In genomic region chr2:11853210-11853973, GRCm38 (mm10) we compare ENCODE assay signal across 9 mouse cellular contexts.
DNase-seq lines count a peak whose midpoint lies in the region; ATAC-seq and TF ChIP-seq lines count a peak whose summit lies in the region.
"Had no signal": no experiment of that assay in that cellular context is flagged by ENCODE, and none has a peak within 500 bp of the region (broad histone marks: within the 10 kb centered on the region; RNA-seq: fewer than 3 reads in every experiment).

No protein-coding gene starts in this region.

- no peaks in the 10 kb centered on the region for H3K36me3 ChIP-seq in hindbrain, embryonic 13.5 days
- H3K36me3 ChIP-seq in limb, embryonic 14.5 days (ENCODE audit: control insufficient read depth, insufficient read depth, low read length), result no peaks in the 10 kb centered on the region
- H3K36me3 ChIP-seq: liver, embryonic 15.5 days had no signal

- no peaks in the 10 kb centered on the region for H3K9me3 ChIP-seq in hindbrain, embryonic 13.5 days
- H3K9me3 ChIP-seq in limb, embryonic 14.5 days (ENCODE audit: control insufficient read depth, low read length), result no peaks in the 10 kb centered on the region
- H3K9me3 ChIP-seq: liver, embryonic 15.5 days had no signal

- H3K27me3 ChIP-seq in hindbrain, embryonic 13.5 days, result no peaks in the 10 kb centered on the region
- H3K27me3 ChIP-seq in limb, embryonic 14.5 days (ENCODE audit: control insufficient read depth, insufficient read depth, low read length), result no peaks in the 10 kb centered on the region
- H3K27me3 ChIP-seq: liver, embryonic 15.5 days had no signal

- no peak overlapping the region for H3K4me3 ChIP-seq in hindbrain, embryonic 13.5 days
- H3K4me3 ChIP-seq in limb, embryonic 14.5 days (replicated peaks; ENCODE audit: low read length), result no peak overlapping the region
- H3K4me3 ChIP-seq: liver, embryonic 15.5 days had no signal

- H3K4me1 ChIP-seq in hindbrain, embryonic 13.5 days (replicated peaks), result no peaks in the 10 kb centered on the region
- no peaks in the 10 kb centered on the region for H3K4me1 ChIP-seq in limb, embryonic 14.5 days (ENCODE audit: control insufficient read depth, insufficient read depth, low read length)
- H3K4me1 ChIP-seq: liver, embryonic 15.5 days had no signal

- H3K27ac ChIP-seq in hindbrain, embryonic 13.5 days, result no peak overlapping the region
- no peak overlapping the region for H3K27ac ChIP-seq in limb, embryonic 14.5 days (replicated peaks; ENCODE audit: low read depth, low read length)
- H3K27ac ChIP-seq: liver, embryonic 15.5 days had no signal

- H3K9ac ChIP-seq in hindbrain, embryonic 13.5 days, result no peak overlapping the region
- no peak overlapping the region for H3K9ac ChIP-seq in limb, embryonic 14.5 days (ENCODE audit: low read depth, low read length, severe bottlenecking)
- H3K9ac ChIP-seq: liver, embryonic 15.5 days had no signal

- ATAC-seq in hindbrain, embryonic 13.5 days (ENCODE audit: low FRiP score), result peak; percentile 69; the same call in 1 of the 2 replicates
- peak; percentile 30 for ATAC-seq in limb, embryonic 14.5 days (ENCODE audit: low FRiP score, low read depth)

- TF ChIP-seq POLR2A in brain, embryonic 14.5 days (IDR thresholded peaks at IDR 0.05; ENCODE audit: borderline replicate concordance, extremely low read depth, insufficient read depth, insufficient read length, poor library complexity, severe bottlenecking), result no peak
- no peak for TF ChIP-seq POLR2A in limb, embryonic 14.5 days (IDR thresholded peaks at IDR 0.05; ENCODE audit: borderline replicate concordance, extremely low read depth, insufficient read depth, insufficient read length)

- WGBS in hindbrain, embryonic 13.5 days, result 42% methylated on average over 2 of the region's 2 CpGs
- 8% methylated on average over 2 of the region's 2 CpGs for WGBS in limb, embryonic 14.5 days

- no peak overlapping the region for H3K4me2 ChIP-seq in hindbrain, embryonic 13.5 days
- H3K4me2 ChIP-seq in limb, embryonic 14.5 days (replicated peaks; ENCODE audit: low read depth, low read length, severe bottlenecking), result no peak overlapping the region
- H3K4me2 ChIP-seq: liver, embryonic 15.5 days had no signal

- TF ChIP-seq CTCF in brain, embryonic 14.5 days (IDR thresholded peaks at IDR 0.05; ENCODE audit: borderline replicate concordance, extremely low read depth, insufficient read depth, insufficient read length), result no peak

- DNase-seq in 3134 (ENCODE audit: extremely low read depth, insufficient read length, low spot score), result peak; percentile 6
- DNase-seq in brain, embryonic 14.5 days (ENCODE audit: low read depth), result peak; percentile 47
- peak; percentile 52 for DNase-seq in limb, embryonic 14.5 days (ENCODE audit: low spot score)
- DNase-seq in retina, postnatal 1 day, result peak; percentile 67
- DNase-seq in right cerebral cortex, postnatal 36 days (ENCODE audit: low spot score in 2 of 2), result no peak
- no peak for DNase-seq in B cell, adult 2 months
- no peak for DNase-seq in left cerebral cortex, adult 9 months (ENCODE audit: low spot score in 2 of 2)

Comparison
In these comparisons a context has a peak if more than half of its experiments do, and no peak if none do; other contexts are left out.
1. DNase-seq: peak in 3134 (single experiment), brain, embryonic 14.5 days (single experiment), limb, embryonic 14.5 days (single experiment) and retina, postnatal 1 day (single experiment); none in right cerebral cortex, postnatal 36 days (0 of 2), B cell, adult 2 months (0 of 2) and left cerebral cortex, adult 9 months (0 of 2).